Mouse (Mus musculus) CH12.LX (cell line): ENCODE results near the gene Stoml2.

Source experiments
- CTCF ChIP-seq, 2 experiments: IDR thresholded peaks in 1 of 2; conservative IDR thresholded peaks in 1 of 2; 2 replicates each; pipeline ENCODE4 v1.5.1; 2011 to 2012; ENCODE audit warnings: low read depth in 2 of 2, low read length in 2 of 2, improper control_type of control experiment in 1 of 2, inconsistent platforms in 1 of 2, mild to moderate bottlenecking in 1 of 2, moderate library complexity in 1 of 2
- EP300 ChIP-seq: IDR thresholded peaks from 2 replicates; pipeline ENCODE4 v1.6.1; 2011; ENCODE audit warnings: low read length, improper control_type of control experiment
- HCFC1 ChIP-seq: IDR thresholded peaks from 2 replicates; pipeline ENCODE4 v1.6.1; 2012; ENCODE audit warnings: low read depth, mild to moderate bottlenecking, inconsistent platforms, low read length, improper control_type of control experiment
- MAX ChIP-seq: IDR thresholded peaks from 2 replicates; pipeline ENCODE4 v1.6.1; 2011; ENCODE audit warnings: low read length, improper control_type of control experiment
- MAZ ChIP-seq: IDR thresholded peaks from 2 replicates; pipeline ENCODE4 v1.6.1; 2012; ENCODE audit warnings: low read depth, mild to moderate bottlenecking, inconsistent platforms, low read length, improper control_type of control experiment, moderate library complexity
- POLR2A ChIP-seq: IDR thresholded peaks from 2 replicates; pipeline ENCODE4 v1.6.1; 2011; ENCODE audit warnings: low read depth, mild to moderate bottlenecking, improper control_type of control experiment, low read length
- RAD21 ChIP-seq: IDR thresholded peaks from 2 replicates; pipeline ENCODE4 v1.6.1; 2011; ENCODE audit warnings: low read depth, mild to moderate bottlenecking, low read length, improper control_type of control experiment, moderate library complexity
- ZC3H11A ChIP-seq: IDR thresholded peaks from 2 replicates; pipeline ENCODE4 v1.6.1; 2012; ENCODE audit warnings: low read depth, mild to moderate bottlenecking, inconsistent platforms, low read length, improper control_type of control experiment
- ZNF384 ChIP-seq: IDR thresholded peaks from 2 replicates; pipeline ENCODE4 v1.6.1; 2012; ENCODE audit warnings: low read depth, low read length, improper control_type of control experiment, inconsistent platforms

- no peak for TF ChIP-seq MAX
- TF ChIP-seq POLR2A = no peak
- no peak for TF ChIP-seq ZNF384
- no peak for TF ChIP-seq HCFC1
- no peak for TF ChIP-seq EP300
- TF ChIP-seq MAZ = no peak
- TF ChIP-seq RAD21 = no peak
- no peak for TF ChIP-seq ZC3H11A
- no peak for TF ChIP-seq CTCF (conservative IDR thresholded peaks at IDR 0.05 in 1 of 2, IDR thresholded peaks at IDR 0.05 in 1 of 2; ENCODE audit: low read depth in 2 of 2, low read length in 2 of 2)
These were observed 1.8 kb downstream of the Stoml2 start for GRCm38 (mm10) chr4:43029749-43030148.
